Mouse (Mus musculus) testis, postnatal 10 days (tissue): ENCODE results near the gene S1pr3.
A peak's percentile ranks its signal among the peaks of the same experiment; 100 is the strongest.

Experiments
- DNase-seq: peaks from one replicate; pipeline ENCODE4 v3.0.0; 2021; ENCODE audit warnings: low spot score

S1pr3 gene

GRCm38 (mm10) chr13:51408519-51409001 is at the start of gene S1pr3:
Gene S1pr3, plus strand, starts transcription at chr13:51408639.
- peak; percentile 79 for DNase-seq

- no peak for DNase-seq
Measured at GRCm38 (mm10) chr13:51360441-51360962, 47.9 kb upstream of the S1pr3 start.

GRCm38 (mm10) chr13:51363390-51363789 is 45.0 kb upstream of the S1pr3 start:
- no peak for DNase-seq

GRCm38 (mm10) chr13:51363985-51364384 is 44.5 kb upstream of the S1pr3 start:
- DNase-seq = no peak

- DNase-seq = no peak
Measured at GRCm38 (mm10) chr13:51365191-51365590, 43.2 kb upstream of the S1pr3 start.

GRCm38 (mm10) chr13:51368346-51368745 is 40.1 kb upstream of the S1pr3 start:
- no peak for DNase-seq

GRCm38 (mm10) chr13:51369354-51369753 is 39.1 kb upstream of the S1pr3 start:
- DNase-seq = no peak

GRCm38 (mm10) chr13:51373086-51373485 is 35.4 kb upstream of the S1pr3 start:
- DNase-seq = no peak

- DNase-seq = peak; percentile 68
Measured at GRCm38 (mm10) chr13:51374026-51374807, 34.2 kb upstream of the S1pr3 start.

GRCm38 (mm10) chr13:51378126-51378525 is 30.3 kb upstream of the S1pr3 start:
- DNase-seq = peak; percentile 62

- no peak for DNase-seq
Measured at GRCm38 (mm10) chr13:51379596-51379995, 28.8 kb upstream of the S1pr3 start.

GRCm38 (mm10) chr13:51381498-51381897 is 26.9 kb upstream of the S1pr3 start:
- DNase-seq = no peak

- no peak for DNase-seq
Measured at GRCm38 (mm10) chr13:51384899-51385298, 23.5 kb upstream of the S1pr3 start.

GRCm38 (mm10) chr13:51387908-51388307 is 20.5 kb upstream of the S1pr3 start:
- no peak for DNase-seq

GRCm38 (mm10) chr13:51390398-51390797 is 18.0 kb upstream of the S1pr3 start:
- no peak for DNase-seq

- DNase-seq = no peak
Measured at GRCm38 (mm10) chr13:51391359-51391916, 17.0 kb upstream of the S1pr3 start.

- no peak for DNase-seq
Measured at GRCm38 (mm10) chr13:51392256-51392655, 16.2 kb upstream of the S1pr3 start.

- no peak for DNase-seq
Measured at GRCm38 (mm10) chr13:51397861-51398260, 10.6 kb upstream of the S1pr3 start.

- no peak for DNase-seq
Measured at GRCm38 (mm10) chr13:51399562-51399961, 8.9 kb upstream of the S1pr3 start.

- peak; percentile 52 for DNase-seq
Measured at GRCm38 (mm10) chr13:51400186-51400719, 8.2 kb upstream of the S1pr3 start.

- peak; percentile 64 for DNase-seq
Measured at GRCm38 (mm10) chr13:51400736-51401501, 7.5 kb upstream of the S1pr3 start.

GRCm38 (mm10) chr13:51404566-51404965 is 3.9 kb upstream of the S1pr3 start:
- DNase-seq = no peak
